Mouse (Mus musculus): ENCODE measurements around the gene Samd10. TPM values are rescaled to one million over a fixed set of nuclear protein-coding genes. Genes with fewer than 3 reads are reported as not detected.

Samd10 gene
- total RNA-seq, 2 experiments from 2014 or later: 11.7 to 14.2 TPM

- DNase-seq (ENCODE audit: extremely low spot score in 1 of 2, low spot score in 1 of 2): no peak
These were observed 6.0 kb downstream of the Samd10 start for GRCm38 (mm10) chr2:181593042-181593421.

DNA sequence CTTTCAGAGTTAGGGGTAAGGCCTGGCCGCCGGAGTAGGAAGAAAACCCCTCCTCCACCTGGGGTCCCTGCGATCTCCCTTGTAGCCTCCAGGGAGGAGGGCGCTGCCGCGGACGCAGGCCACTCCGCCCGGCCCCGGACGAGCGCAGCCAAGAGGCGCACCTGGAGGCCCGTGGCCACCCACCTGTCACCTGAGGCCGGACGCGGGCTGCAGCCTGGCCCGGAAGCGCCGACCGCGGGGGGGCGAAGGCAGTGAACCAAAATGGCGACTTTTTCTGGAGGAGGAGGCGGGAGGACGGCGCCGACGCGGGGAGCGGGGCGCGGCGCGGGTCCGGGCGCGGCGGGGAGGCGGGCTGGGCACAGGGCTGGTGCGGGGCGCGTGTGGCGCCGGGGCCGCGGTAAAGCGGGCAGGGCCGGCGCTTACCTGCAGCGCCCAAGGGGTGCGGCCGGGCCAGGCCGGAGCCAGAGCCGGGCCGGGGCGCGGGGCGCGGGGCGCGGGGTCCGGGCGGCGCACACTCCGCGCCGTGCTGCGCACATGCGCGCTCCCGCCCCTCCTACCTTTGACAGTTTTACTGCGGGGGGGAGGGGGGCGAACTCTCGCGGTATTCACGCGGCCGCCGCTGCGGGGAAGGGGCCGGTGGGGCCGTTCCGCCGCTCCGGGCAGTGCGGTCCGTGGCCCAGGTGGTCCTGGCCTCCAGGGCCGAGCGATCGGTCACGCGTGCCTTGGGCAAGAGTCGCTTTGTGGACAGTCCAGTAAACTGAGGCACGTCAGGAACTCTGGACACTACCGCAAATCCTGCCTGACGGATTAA, 6.6 kb downstream of the Samd10 start, which contains the start of gene Zfp512b:
TSS of gene Zfp512b (minus strand) at position 573 of the 811 bp plus-strand sequence.
- DNase-seq (ENCODE audit: extremely low spot score in 1 of 2, low spot score in 1 of 2): peak; percentile 56 to 68

GRCm38 (mm10) chr2:181591528-181592085, 7.4 kb downstream of the Samd10 start, which contains the start of gene Prpf6:
Prpf6 (plus strand) TSS chr2:181591868.
- DNase-seq (ENCODE audit: extremely low spot score in 1 of 2, low spot score in 1 of 2): no peak

GRCm38 (mm10) chr2:181590471-181590870, 8.5 kb downstream of the Samd10 start:
- no peak for DNase-seq (ENCODE audit: extremely low spot score in 1 of 2, low spot score in 1 of 2)

- no peak for DNase-seq (ENCODE audit: extremely low spot score in 1 of 2, low spot score in 1 of 2)
These were observed 9.3 kb downstream of the Samd10 start for GRCm38 (mm10) chr2:181589732-181590105.

GRCm38 (mm10) chr2:181589011-181589731, 9.8 kb downstream of the Samd10 start:
- no peak for DNase-seq (ENCODE audit: extremely low spot score in 1 of 2, low spot score in 1 of 2)

DNA sequence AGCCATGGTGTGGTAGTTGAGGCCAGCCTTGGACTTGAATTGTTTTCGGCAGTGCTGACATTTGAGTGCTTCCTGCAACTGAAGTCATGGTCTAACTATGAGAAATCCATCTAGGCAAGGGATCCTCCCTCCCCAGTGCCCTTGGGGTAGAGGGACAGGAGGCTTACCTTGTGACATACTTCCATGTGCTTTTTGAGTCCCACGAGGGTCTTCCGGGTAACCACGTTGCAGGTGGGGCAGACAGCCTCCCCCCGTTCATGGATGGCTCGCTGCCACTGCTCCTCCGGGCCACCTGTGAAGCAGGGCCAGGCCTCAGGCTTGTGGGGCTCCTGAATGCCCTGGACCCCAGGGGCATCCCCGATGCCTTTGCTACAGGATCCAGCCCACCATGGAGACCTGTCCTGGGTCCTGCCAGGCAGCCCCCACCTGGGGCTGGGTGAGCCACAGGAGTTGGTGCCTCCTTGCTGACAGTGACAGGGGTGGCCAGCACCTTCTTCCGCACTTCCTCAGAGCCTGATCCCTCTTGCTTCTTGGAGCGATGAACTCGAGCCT, 10.7 kb downstream of the Samd10 start:
- no peak for DNase-seq (ENCODE audit: extremely low spot score in 1 of 2, low spot score in 1 of 2)

- DNase-seq (ENCODE audit: extremely low spot score in 1 of 2, low spot score in 1 of 2): no peak
These were observed 11.2 kb downstream of the Samd10 start for GRCm38 (mm10) chr2:181587796-181588195.

DNA sequence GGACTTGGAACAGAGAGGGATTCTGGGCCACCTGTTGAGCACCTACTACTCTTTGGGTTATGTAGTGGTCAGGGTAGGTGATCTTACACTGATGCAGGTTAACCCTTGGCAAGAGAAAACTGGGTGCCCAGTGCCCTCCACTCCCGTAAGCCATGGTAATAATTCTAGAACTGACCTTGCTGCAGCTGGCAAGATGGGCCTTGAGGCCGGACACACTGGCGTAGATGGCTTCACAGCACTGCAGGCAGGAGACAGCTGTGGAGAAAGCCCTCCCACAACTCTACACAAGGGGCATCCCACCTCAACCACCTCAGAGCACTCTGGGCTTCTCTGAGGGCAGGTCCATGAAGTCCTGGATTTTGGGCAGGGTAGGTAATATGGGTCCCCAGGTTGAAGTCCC, 12.9 kb downstream of the Samd10 start:
- no peak for DNase-seq (ENCODE audit: extremely low spot score in 1 of 2, low spot score in 1 of 2)

DNA sequence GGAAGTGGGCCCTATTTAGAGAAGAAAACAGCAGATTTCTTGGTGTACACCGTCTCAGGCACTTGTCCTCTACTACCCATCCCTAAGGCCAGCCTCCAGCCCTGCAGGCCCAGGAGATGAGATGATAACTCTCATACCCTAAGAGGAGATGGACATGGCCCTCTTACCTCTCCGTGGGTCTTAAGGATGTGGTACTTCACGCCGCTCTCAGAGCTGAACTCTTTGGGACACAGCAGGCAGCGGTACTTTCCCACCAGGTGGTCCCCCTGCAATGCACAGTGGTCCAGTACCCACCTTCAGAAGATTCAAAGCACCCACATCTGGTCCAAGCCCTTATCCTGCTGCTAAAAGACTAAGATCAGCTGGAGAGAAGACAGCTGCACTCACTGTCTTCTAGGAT, 13.5 kb downstream of the Samd10 start:
- DNase-seq (ENCODE audit: extremely low spot score in 1 of 2, low spot score in 1 of 2): no peak

- DNase-seq (ENCODE audit: extremely low spot score in 1 of 2, low spot score in 1 of 2): no peak
These were observed 14.5 kb downstream of the Samd10 start, which contains the start of gene Uckl1 for GRCm38 (mm10) chr2:181584411-181584942. Uckl1 (minus strand) TSS chr2:181584892.

DNA sequence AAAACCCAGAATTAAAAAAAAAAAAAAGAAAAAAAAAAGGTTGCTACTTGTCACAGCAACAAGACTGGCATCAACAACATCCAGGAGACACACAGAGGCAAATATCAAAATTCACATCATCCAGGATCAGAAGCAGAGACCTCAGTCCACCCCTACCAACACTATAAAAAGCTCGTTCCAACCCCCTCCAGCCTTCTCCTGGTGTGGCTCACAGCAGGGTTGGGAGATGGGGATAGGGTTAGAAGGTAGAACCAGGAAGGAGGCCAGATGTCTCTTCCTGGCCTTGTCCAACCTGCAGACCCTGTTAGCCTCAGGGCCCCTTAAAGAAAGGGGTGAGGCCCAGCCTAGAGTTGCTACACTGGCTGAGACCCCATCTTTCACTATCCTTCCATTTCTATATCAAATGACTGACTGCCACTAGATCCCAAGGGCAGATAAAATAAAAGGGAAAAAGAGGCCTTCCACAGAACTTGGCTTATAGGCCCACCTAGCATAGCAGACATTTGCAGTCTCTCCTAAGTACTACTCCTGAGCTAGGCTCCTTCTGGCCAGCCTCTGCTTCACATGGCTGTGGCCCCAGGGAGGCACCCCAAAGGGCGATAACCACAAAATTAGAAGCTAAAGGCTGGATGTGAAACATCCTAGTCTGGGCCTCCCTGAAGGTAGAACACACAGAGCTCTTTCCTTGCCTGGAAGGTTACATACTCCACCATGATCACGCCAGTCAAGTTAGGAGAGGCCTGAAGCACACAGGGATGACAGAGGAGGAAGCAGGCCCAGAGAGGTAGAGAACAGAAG, 15.4 kb downstream of the Samd10 start:
- DNase-seq (ENCODE audit: extremely low spot score in 1 of 2, low spot score in 1 of 2): no peak

DNA sequence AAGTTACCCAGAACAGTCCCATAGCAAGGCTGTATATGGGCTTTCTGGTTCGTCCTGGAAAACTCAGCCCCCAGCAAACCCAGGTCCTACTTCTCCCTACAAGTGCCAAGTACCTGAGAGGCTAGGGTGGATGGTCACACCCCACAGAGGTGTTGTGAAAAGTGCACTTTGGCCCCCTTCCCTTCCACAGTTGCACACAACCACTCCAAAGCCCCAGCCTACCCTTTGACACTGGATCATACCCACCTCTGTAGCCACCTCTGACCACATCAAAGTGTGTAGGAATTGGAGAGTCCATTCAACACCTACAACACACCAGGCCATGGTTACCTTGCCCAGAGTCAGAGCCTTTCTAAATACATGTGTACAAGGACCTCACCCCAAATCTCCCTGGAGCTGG, 16.1 kb downstream of the Samd10 start:
- DNase-seq (ENCODE audit: extremely low spot score in 1 of 2, low spot score in 1 of 2): peak in 1 of 2 experiments; percentile 6

- DNase-seq (ENCODE audit: extremely low spot score in 1 of 2, low spot score in 1 of 2): no peak
These were observed 16.7 kb downstream of the Samd10 start for GRCm38 (mm10) chr2:181582358-181582757.

DNA sequence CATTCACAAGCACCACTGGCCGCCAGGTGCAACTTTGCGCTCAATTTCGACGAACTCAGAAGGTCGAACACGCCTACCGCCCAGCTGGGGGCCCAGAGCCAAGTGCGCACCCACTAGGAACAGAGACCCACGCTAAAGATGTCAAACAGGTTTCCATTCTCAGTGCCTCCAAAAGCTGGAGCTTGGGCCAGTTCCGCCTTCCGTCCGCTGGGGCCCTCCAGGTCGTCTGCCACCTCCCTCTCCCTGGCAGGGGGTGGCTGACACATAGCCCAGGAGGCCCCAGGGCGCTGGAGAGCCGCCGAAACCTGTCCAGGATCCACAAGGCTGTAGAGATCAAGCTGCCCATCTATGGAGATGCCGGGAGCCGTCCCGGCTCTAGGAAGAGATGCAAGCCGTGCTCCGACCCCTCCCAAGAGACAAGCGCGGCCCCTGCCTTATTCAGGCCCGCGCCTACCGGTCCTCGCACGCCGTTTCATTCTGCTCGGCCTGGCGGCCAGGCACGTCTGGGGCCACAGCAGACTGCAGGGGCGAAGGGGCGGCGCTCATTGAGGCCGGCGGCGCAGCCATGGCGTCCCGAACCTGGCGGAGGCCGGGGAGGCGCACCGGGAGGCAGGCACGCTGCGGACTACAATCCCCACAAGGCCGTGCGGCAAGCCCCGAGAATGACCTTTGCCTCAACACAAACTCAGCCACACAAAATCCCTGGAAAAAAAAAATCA, 17.5 kb downstream of the Samd10 start:
- DNase-seq (ENCODE audit: extremely low spot score in 1 of 2, low spot score in 1 of 2): peak; percentile 79 to 82

DNA sequence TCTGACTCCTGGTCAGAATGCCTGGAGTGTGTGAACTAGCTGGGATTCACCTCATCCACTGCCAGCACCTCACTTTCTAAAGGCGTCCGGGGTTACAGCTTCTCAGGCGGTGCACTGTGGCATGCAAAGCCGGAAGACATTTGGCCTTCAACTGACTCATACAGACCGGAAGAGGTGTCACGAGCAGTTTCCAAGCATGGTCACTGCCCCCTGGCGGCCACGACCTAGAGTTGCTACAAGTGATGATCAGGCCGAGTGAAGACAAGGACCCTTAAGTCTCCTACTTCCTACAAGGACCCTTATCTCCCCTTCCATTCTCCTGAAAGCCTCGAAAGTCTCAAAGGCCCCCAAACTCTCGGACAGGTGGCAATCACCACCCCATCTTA, 18.0 kb downstream of the Samd10 start:
- peak; percentile 57 to 68 for DNase-seq (ENCODE audit: extremely low spot score in 1 of 2, low spot score in 1 of 2)

DNA sequence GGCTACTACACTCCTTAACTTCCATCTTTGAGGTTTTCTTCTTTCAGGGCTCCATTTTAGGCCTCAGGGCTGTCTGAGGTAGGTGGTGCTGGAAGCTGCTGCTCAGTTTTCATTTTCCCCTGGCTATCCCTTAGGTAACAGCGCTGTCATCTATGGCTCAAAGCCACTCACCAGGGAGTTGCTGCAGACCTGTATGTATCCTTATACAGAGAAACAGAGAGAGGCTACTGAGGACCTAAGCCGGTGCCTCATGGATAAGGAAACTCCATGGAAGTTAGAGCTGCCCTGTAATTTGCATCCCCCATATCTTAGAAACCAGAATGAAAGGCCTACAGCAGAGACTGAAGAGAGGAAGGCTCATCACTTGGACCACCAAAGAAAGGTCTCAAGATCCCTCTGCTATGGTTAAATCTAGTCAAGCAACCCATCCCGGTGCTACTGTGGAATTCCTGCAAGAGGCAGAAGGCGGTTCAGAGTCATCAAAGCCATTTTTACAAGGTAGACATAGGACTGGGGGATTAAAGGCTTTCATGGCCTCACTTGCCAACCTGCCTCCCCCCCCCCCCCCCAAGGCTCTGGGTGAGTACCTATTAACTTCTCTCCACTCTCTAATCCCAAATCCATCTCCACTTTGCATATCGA, 18.8 kb downstream of the Samd10 start:
- peak in 1 of 2 experiments; percentile 2 for DNase-seq (ENCODE audit: extremely low spot score in 1 of 2, low spot score in 1 of 2)

DNA sequence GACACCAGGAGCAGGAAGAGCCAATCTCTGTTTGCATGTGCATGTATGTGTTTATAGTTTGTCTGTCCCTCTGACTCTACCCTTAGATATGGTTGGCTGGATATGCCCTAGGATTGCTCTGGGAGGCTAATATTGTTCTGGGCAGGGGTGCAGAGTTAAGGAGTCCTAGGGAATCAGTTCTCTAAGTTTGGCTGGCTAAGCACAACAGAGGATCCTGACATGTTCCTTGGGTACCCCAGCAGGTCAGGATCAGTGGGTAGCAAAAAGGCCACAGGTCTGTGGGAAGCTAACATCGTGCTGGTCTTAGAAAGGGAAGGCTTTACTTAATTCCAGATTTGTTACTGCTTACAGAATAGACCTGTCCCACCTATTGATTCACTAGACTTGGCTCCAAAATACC, 19.3 kb downstream of the Samd10 start:
- DNase-seq (ENCODE audit: extremely low spot score in 1 of 2, low spot score in 1 of 2): no peak
